Mouse (Mus musculus) urinary bladder, postnatal 14 days (tissue): ENCODE data around the gene Gm10320.
A peak's percentile ranks its signal among the peaks of the same experiment; 100 is the strongest.

Experiments
- DNase-seq: peaks from one replicate; pipeline ENCODE4 v3.0.0; 2021; ENCODE audit warnings: low spot score

The Gm10320 gene

GRCm38 (mm10) chr13:98503601-98504000, 11.8 kb upstream of the Gm10320 start:
- DNase-seq: no peak

- no peak for DNase-seq
These were observed 11.1 kb upstream of the Gm10320 start for GRCm38 (mm10) chr13:98502813-98503341.

GRCm38 (mm10) chr13:98502236-98502812, 10.5 kb upstream of the Gm10320 start:
- no peak for DNase-seq

GRCm38 (mm10) chr13:98501321-98501720, 9.5 kb upstream of the Gm10320 start:
- DNase-seq: no peak

- DNase-seq: no peak
These were observed 8.8 kb upstream of the Gm10320 start for GRCm38 (mm10) chr13:98500471-98501125.

GRCm38 (mm10) chr13:98498561-98498960, 6.8 kb upstream of the Gm10320 start:
- no peak for DNase-seq

GRCm38 (mm10) chr13:98498080-98498479, 6.3 kb upstream of the Gm10320 start:
- DNase-seq: no peak

- DNase-seq: no peak
These were observed 5.4 kb upstream of the Gm10320 start for GRCm38 (mm10) chr13:98496917-98497870.

GRCm38 (mm10) chr13:98494492-98495064, 2.8 kb upstream of the Gm10320 start:
- DNase-seq: no peak

GRCm38 (mm10) chr13:98492569-98493255, 911 bp upstream of the Gm10320 start:
- DNase-seq: no peak

- no peak for DNase-seq
These were observed 5.1 kb downstream of the Gm10320 start for GRCm38 (mm10) chr13:98486726-98487125.

- DNase-seq: no peak
These were observed 5.6 kb downstream of the Gm10320 start for GRCm38 (mm10) chr13:98486161-98486560.

- no peak for DNase-seq
These were observed 6.4 kb downstream of the Gm10320 start for GRCm38 (mm10) chr13:98485440-98485839.

- DNase-seq: peak; percentile 16
These were observed 13.8 kb downstream of the Gm10320 start for GRCm38 (mm10) chr13:98477991-98478390.

GRCm38 (mm10) chr13:98476839-98477495, 14.8 kb downstream of the Gm10320 start:
- DNase-seq: no peak

GRCm38 (mm10) chr13:98476175-98476838, 15.5 kb downstream of the Gm10320 start:
- DNase-seq: no peak

- no peak for DNase-seq
These were observed 16.1 kb downstream of the Gm10320 start for GRCm38 (mm10) chr13:98475681-98476080.

- DNase-seq: no peak
These were observed 18.8 kb downstream of the Gm10320 start for GRCm38 (mm10) chr13:98473034-98473433.

- DNase-seq: no peak
These were observed 20.0 kb downstream of the Gm10320 start for GRCm38 (mm10) chr13:98471756-98472155.

GRCm38 (mm10) chr13:98470321-98470720, 21.5 kb downstream of the Gm10320 start:
- DNase-seq: no peak
